Mouse (Mus musculus): ENCODE results near the gene Gm21854. TPM values are rescaled to one million over a fixed set of nuclear protein-coding genes. Genes with fewer than 3 reads are reported as not detected.
"Not testable (repeated sequence)": the region's sequence is repeated elsewhere in the genome, so short reads cannot be mapped to it uniquely, and the experiment has no call there.

Gene Gm21854
- not detected in 2 replicates for total RNA-seq (2017)

DNA sequence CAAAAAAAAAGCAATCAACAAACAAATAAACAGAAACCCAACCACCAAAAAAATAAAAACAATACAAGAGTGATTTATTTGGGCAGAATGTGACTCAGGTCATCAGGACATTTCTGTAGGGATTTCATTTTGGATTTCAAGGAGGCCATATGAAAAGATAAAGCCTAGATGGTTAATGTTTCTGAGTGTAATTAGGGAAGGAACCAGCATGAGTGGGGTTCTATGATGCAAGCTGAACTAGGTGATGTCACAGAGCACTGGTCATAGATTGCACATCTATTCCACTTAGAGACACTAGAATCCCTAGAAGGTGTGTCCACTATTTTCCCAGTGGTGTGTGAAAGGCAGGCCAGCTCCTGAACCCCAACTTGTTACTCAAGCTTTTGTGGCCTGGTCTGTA is at the start of gene Gm21854:
Gm21854 (plus strand) TSS at position 301 of the 400 bp plus-strand sequence.
- not testable (repeated sequence) for ATAC-seq (replicated peaks in 1 of 2; ENCODE audit: insufficient read depth in 1 of 2, low FRiP score in 2 of 2, low TSS enrichment in 1 of 2, low read depth in 1 of 2, poor library complexity in 2 of 2, severe bottlenecking in 2 of 2)

Other genes with a start within 250 kb of the Gm21854 start
- gene Gm20914, start 69.0 kb downstream of the Gm21854 start, total RNA-seq (2017), result not detected in 2 replicates
- gene Gm28171, start 136.4 kb downstream of the Gm21854 start, total RNA-seq (2017), result not detected in 2 replicates